In genomic region chr10:73947799-73948198, GRCm38 (mm10) we compare ENCODE assay signal across 21 mouse cellular contexts.
A peak's percentile ranks its signal among the peaks of the same experiment; 100 is the strongest.
DNase-seq lines count a peak whose midpoint lies in the region; ATAC-seq and TF ChIP-seq lines count a peak whose summit lies in the region.
"Had no signal": no experiment of that assay in that cellular context is flagged by ENCODE, and none has a peak within 500 bp of the region (broad histone marks: within the 10 kb centered on the region; RNA-seq: fewer than 3 reads in every experiment).

No protein-coding gene starts in this region.

- no peak overlapping the region for H3K27ac ChIP-seq in forebrain, embryonic 14.5 days (ENCODE audit: low read depth, low read length)
- H3K27ac ChIP-seq in forebrain, postnatal 0 days (ENCODE audit: low read depth, low read length), result no peak overlapping the region
- no peak overlapping the region for H3K27ac ChIP-seq in lung, embryonic 14.5 days (ENCODE audit: low read depth)
- H3K27ac ChIP-seq in lung, embryonic 16.5 days (ENCODE audit: low read length), result no peak overlapping the region
- H3K27ac ChIP-seq: embryonic facial prominence, embryonic 13.5 days; embryonic facial prominence, embryonic 15.5 days; forebrain, embryonic 10.5 days; forebrain, embryonic 12.5 days had no signal

- 56% methylated on average over 2 of the region's 2 CpGs for WGBS in forebrain, embryonic 14.5 days
- 36% methylated on average over 2 of the region's 2 CpGs for WGBS in forebrain, postnatal 0 days
- 24% methylated on average over 2 of the region's 2 CpGs for WGBS in lung, embryonic 14.5 days
- 25% methylated on average over 2 of the region's 2 CpGs for WGBS in lung, embryonic 16.5 days

- no peak overlapping the region for H3K9ac ChIP-seq in forebrain, embryonic 14.5 days (ENCODE audit: low read length)
- H3K9ac ChIP-seq in forebrain, postnatal 0 days, result no peak overlapping the region
- no peak overlapping the region for H3K9ac ChIP-seq in lung, embryonic 14.5 days
- no peak overlapping the region for H3K9ac ChIP-seq in lung, embryonic 16.5 days (ENCODE audit: low read length)
- H3K9ac ChIP-seq: embryonic facial prominence, embryonic 13.5 days; embryonic facial prominence, embryonic 15.5 days; forebrain, embryonic 12.5 days had no signal

- no peaks in the 10 kb centered on the region for H3K36me3 ChIP-seq in forebrain, embryonic 14.5 days (ENCODE audit: control insufficient read depth, insufficient read depth, low read length)
- H3K36me3 ChIP-seq in forebrain, postnatal 0 days (ENCODE audit: insufficient read depth), result no peaks in the 10 kb centered on the region
- no peaks in the 10 kb centered on the region for H3K36me3 ChIP-seq in lung, embryonic 14.5 days (ENCODE audit: insufficient read depth)
- no peaks in the 10 kb centered on the region for H3K36me3 ChIP-seq in lung, embryonic 16.5 days (ENCODE audit: control insufficient read depth, insufficient read depth, low read length)
- H3K36me3 ChIP-seq: embryonic facial prominence, embryonic 13.5 days; embryonic facial prominence, embryonic 15.5 days; forebrain, embryonic 10.5 days; forebrain, embryonic 12.5 days had no signal

- no peaks in the 10 kb centered on the region for H3K9me3 ChIP-seq in forebrain, embryonic 14.5 days (replicated peaks; ENCODE audit: control insufficient read depth, low read length)
- H3K9me3 ChIP-seq in forebrain, postnatal 0 days (ENCODE audit: low read length), result no peaks in the 10 kb centered on the region
- no peaks in the 10 kb centered on the region for H3K9me3 ChIP-seq in lung, embryonic 14.5 days (ENCODE audit: low read depth, low read length)
- H3K9me3 ChIP-seq in lung, embryonic 16.5 days (ENCODE audit: control insufficient read depth, low read length), result no peaks in the 10 kb centered on the region
- H3K9me3 ChIP-seq: embryonic facial prominence, embryonic 13.5 days; embryonic facial prominence, embryonic 15.5 days; forebrain, embryonic 10.5 days; forebrain, embryonic 12.5 days had no signal

- no peaks in the 10 kb centered on the region for H3K27me3 ChIP-seq in forebrain, embryonic 14.5 days (replicated peaks; ENCODE audit: control insufficient read depth, insufficient read depth, low read length)
- no peaks in the 10 kb centered on the region for H3K27me3 ChIP-seq in forebrain, postnatal 0 days (ENCODE audit: insufficient read depth, low read length)
- no peaks in the 10 kb centered on the region for H3K27me3 ChIP-seq in lung, embryonic 14.5 days (ENCODE audit: insufficient read depth, low read length)
- no peaks in the 10 kb centered on the region for H3K27me3 ChIP-seq in lung, embryonic 16.5 days (ENCODE audit: control insufficient read depth, insufficient read depth, low read depth, low read length)
- H3K27me3 ChIP-seq: embryonic facial prominence, embryonic 13.5 days; embryonic facial prominence, embryonic 15.5 days; forebrain, embryonic 12.5 days had no signal

- DNase-seq in forebrain, embryonic 14.5 days (ENCODE audit: low spot score), result no peak
- DNase-seq in forebrain, postnatal 0 days, result no peak
- peak; percentile 43 for DNase-seq in lung, embryonic 14.5 days
- no peak for DNase-seq in lung, postnatal 36 days
- DNase-seq in lung, postnatal 4 days, result no peak
- DNase-seq: adrenal gland, adult 2 months; adrenal gland, postnatal 10 days; adrenal gland, postnatal 25 days; cerebellum, adult 11 months; cerebellum, adult 18-20 months; cerebellum, adult 8-10 months; cerebellum, adult 9-11 months; cerebellum, postnatal 14 days; cerebellum, postnatal 36 days; embryo, embryonic 11 days had no signal

- no peak overlapping the region for H3K4me2 ChIP-seq in forebrain, embryonic 14.5 days (ENCODE audit: low read length)
- H3K4me2 ChIP-seq in forebrain, postnatal 0 days (ENCODE audit: low read depth), result no peak overlapping the region
- no peak overlapping the region for H3K4me2 ChIP-seq in lung, embryonic 14.5 days
- H3K4me2 ChIP-seq in lung, embryonic 16.5 days (ENCODE audit: low read depth, low read length), result no peak overlapping the region
- H3K4me2 ChIP-seq: embryonic facial prominence, embryonic 13.5 days; embryonic facial prominence, embryonic 15.5 days; forebrain, embryonic 12.5 days had no signal

- no peak overlapping the region for H3K4me3 ChIP-seq in forebrain, embryonic 14.5 days (ENCODE audit: low read depth, low read length)
- H3K4me3 ChIP-seq in forebrain, postnatal 0 days (ENCODE audit: low read depth, low read length), result no peak overlapping the region
- no peak overlapping the region for H3K4me3 ChIP-seq in lung, embryonic 14.5 days (ENCODE audit: low read depth, low read length)
- H3K4me3 ChIP-seq in lung, embryonic 16.5 days (ENCODE audit: low read length), result no peak overlapping the region
- H3K4me3 ChIP-seq: embryonic facial prominence, embryonic 13.5 days; embryonic facial prominence, embryonic 15.5 days; erythroblast, embryonic 14.5 days; forebrain, embryonic 10.5 days; forebrain, embryonic 12.5 days had no signal

- no peak for TF ChIP-seq CTCF in forebrain, postnatal 0 days (IDR thresholded peaks at IDR 0.05; ENCODE audit: low read depth)
- no peak for TF ChIP-seq CTCF in lung, embryonic 14.5 days (IDR thresholded peaks at IDR 0.05; ENCODE audit: low read depth)

- 0 out of 2 replicates have a peak, but pooled peaks have one; percentile 37 for ATAC-seq in forebrain, embryonic 14.5 days
- no peak for ATAC-seq in forebrain, postnatal 0 days
- ATAC-seq in lung, embryonic 14.5 days (ENCODE audit: insufficient read depth), result peak; percentile 63; the same call in 1 of the 2 replicates
- ATAC-seq in lung, embryonic 16.5 days (ENCODE audit: low read depth), result peak; percentile 74

- no peaks in the 10 kb centered on the region for H3K4me1 ChIP-seq in forebrain, embryonic 14.5 days (ENCODE audit: control insufficient read depth, insufficient read depth, low read length)
- no peaks in the 10 kb centered on the region for H3K4me1 ChIP-seq in forebrain, postnatal 0 days (ENCODE audit: insufficient read depth)
- no peaks in the 10 kb centered on the region for H3K4me1 ChIP-seq in lung, embryonic 14.5 days (ENCODE audit: insufficient read depth)
- H3K4me1 ChIP-seq in lung, embryonic 16.5 days (replicated peaks; ENCODE audit: control insufficient read depth, insufficient read depth, low read length), result no peaks in the 10 kb centered on the region
- H3K4me1 ChIP-seq: embryonic facial prominence, embryonic 13.5 days; embryonic facial prominence, embryonic 15.5 days; forebrain, embryonic 10.5 days; forebrain, embryonic 12.5 days had no signal
